Mouse (Mus musculus): ENCODE measurements at regions not wholly inside any gene's neighbourhood (a gene's known extent, or its start where the extent isn't known, plus 50 kb on each side); places are given as distances from the start of the nearest gene placed in this dataset.

DNA sequence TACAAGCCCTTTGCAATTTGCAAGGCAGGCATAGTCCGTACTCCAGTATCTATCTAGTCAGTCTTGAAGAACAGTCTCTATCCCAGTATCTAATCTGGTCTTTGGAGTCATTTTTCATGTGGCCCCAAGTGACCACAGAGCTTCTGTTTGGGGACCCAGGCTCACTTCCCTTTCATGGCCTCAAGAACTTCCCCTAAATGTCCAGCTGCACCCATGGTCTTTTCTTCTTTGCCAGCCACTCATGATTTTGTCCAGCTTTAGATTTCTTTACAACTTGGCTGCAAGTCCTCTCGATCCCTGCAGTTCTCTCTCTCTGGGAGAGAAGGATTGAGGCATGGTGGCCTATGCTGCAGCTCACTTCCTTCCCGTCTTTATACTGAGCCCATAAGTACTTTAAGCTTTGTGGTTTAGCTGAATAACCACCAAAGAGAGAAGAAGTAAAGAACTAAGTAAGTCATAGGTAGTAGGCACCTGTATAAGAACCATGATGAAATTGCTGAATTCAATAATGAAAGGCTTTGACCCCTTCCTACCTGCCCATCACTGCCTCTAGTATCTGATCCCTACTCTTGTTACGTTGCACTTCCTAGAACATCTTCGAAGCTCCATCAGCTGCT lies 62.1 kb upstream of the Cited2 start:
- TF ChIP-seq CTCF (IDR thresholded peaks at IDR 0.05; ENCODE audit: extremely low read depth, insufficient read depth, insufficient read length, insufficient replicate concordance), result no peak
- TF ChIP-seq POLR2A (IDR thresholded peaks at IDR 0.05; ENCODE audit: low read depth, low read length), result no peak

Data from spleen, adult 2 months (tissue).